8 mouse cellular contexts compared by ENCODE assay signal in the genomic region with DNA sequence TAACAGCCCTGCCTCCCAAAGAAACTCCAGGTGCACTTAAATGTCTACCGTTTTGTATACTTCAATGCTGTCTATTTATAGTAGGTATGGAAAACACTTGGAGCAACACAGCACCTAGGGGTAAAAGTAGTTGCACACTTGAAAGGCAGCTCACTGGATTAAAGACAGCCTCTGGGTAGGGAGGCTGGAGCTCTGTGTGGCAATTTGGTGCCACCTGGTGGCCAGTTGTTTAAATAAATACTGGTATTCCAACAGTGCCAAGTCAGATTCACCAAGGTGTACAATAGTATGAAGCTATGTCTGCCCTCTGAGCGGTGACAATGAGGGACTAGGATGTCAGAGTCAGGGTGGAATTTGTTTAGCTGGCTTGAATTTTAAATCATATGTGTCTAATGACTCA. TPM values are rescaled to one million over a fixed set of nuclear protein-coding genes. Genes with fewer than 3 reads are reported as not detected.
DNase-seq lines count a peak whose midpoint lies in the region; ATAC-seq and TF ChIP-seq lines count a peak whose summit lies in the region.

No protein-coding gene starts in this region.

- DNase-seq in ES-E14 (ENCODE audit: low read depth, low spot score), result peak; percentile 60
- peak; percentile 59 for DNase-seq in c-Kit-positive CD71-positive TER-119-negative erythroid progenitor cells, embryonic 14.5 days (ENCODE audit: low read depth)
- peak; percentile 82 for DNase-seq in forebrain, embryonic 11.5 days (ENCODE audit: low spot score)
- peak; percentile 89 for DNase-seq in layer of hippocampus, adult 11-12 months (ENCODE audit: low spot score)
- peak; percentile 88 for DNase-seq in lung, postnatal 10 days
- DNase-seq in retina, postnatal 1 day, result peak; percentile 85
- DNase-seq in thymus, postnatal 36 days, result peak; percentile 58 to 69

- ATAC-seq in forebrain, embryonic 11.5 days (replicated peaks; ENCODE audit: low FRiP score), result no peak
- ATAC-seq in hematopoietic stem cell, adult 5-6 weeks (replicated peaks in 1 of 2; ENCODE audit: insufficient read depth in 1 of 2, low FRiP score in 2 of 2, low TSS enrichment in 1 of 2, low read depth in 1 of 2, poor library complexity in 2 of 2, severe bottlenecking in 2 of 2), result peak; percentile 28 to 39; a peak in 2 of 4 replicates

- H3K27me3 ChIP-seq in forebrain, embryonic 11.5 days (ENCODE audit: control insufficient read depth, insufficient read depth, low read length), result no peaks in the 10 kb centered on the region

- H3K9me3 ChIP-seq in ES-E14 (ENCODE audit: control insufficient read depth, insufficient read depth, low read depth, low read length), result no peaks in the 10 kb centered on the region
- H3K9me3 ChIP-seq in forebrain, embryonic 11.5 days (ENCODE audit: control insufficient read depth, low read length), result no peaks in the 10 kb centered on the region

- no peak overlapping the region for H3K4me3 ChIP-seq in ES-E14 (ENCODE audit: insufficient read depth in 1 of 2, low read depth in 1 of 2, low read length in 2 of 2, poor library complexity in 1 of 2, severe bottlenecking in 1 of 2)
- H3K4me3 ChIP-seq in forebrain, embryonic 11.5 days (ENCODE audit: low read depth, low read length), result no peak overlapping the region

- H3K27ac ChIP-seq in ES-E14 (ENCODE audit: insufficient read depth, low read depth, low read length, poor library complexity, severe bottlenecking), result no peak overlapping the region
- H3K27ac ChIP-seq in forebrain, embryonic 11.5 days (ENCODE audit: low read depth, low read length), result no peak overlapping the region

- H3K9ac ChIP-seq in ES-E14 (ENCODE audit: insufficient read depth, low read depth, low read length, poor library complexity, severe bottlenecking), result no peak overlapping the region
- no peak overlapping the region for H3K9ac ChIP-seq in forebrain, embryonic 11.5 days (ENCODE audit: low read length)

- no peaks in the 10 kb centered on the region for H3K36me3 ChIP-seq in ES-E14 (ENCODE audit: control insufficient read depth, insufficient read depth, low read length, poor library complexity, severe bottlenecking)
- H3K36me3 ChIP-seq in forebrain, embryonic 11.5 days (ENCODE audit: control insufficient read depth, insufficient read depth, low read length), result no peaks in the 10 kb centered on the region

- H3K4me2 ChIP-seq in forebrain, embryonic 11.5 days (ENCODE audit: low read depth, low read length, severe bottlenecking), result no peak overlapping the region

- peaks cover 0 to under 1% of the 10 kb centered on the region in 2 experiments; a peak in 1 of 4 replicates for H3K4me1 ChIP-seq in ES-E14 (ENCODE audit: control insufficient read depth in 2 of 2, insufficient read depth in 2 of 2, low read length in 2 of 2, poor library complexity in 1 of 2)
- 0 out of 2 replicates have a peak, but pooled peaks cover 3% of the 10 kb centered on the region for H3K4me1 ChIP-seq in forebrain, embryonic 11.5 days (replicated peaks; ENCODE audit: control insufficient read depth, insufficient read depth, low read length)

- WGBS in forebrain, embryonic 11.5 days, result 28% methylated on average over 2 of the region's 2 CpGs

- in situ Hi-C loops in ES-E14 (cut with MboI; ENCODE audit: low sequenced_read_pairs in 2 of 2, unreplicated experiment in 2 of 2), result no loop called here

TF ChIP-seq in ES-E14, 5 proteins besides CTCF, POLR2A, EP300 and RAD21:
- TF ChIP-seq ZC3H11A (IDR thresholded peaks at IDR 0.05; ENCODE audit: borderline replicate concordance, low read depth, low read length) (peak; percentile 86), ZNF384 (IDR thresholded peaks at IDR 0.05; ENCODE audit: low read depth, low read length) (no peak)

RNA-seq across cellular contexts. Expression of a gene that starts 22.2 kb away (rescaled TPM):
- total RNA-seq in ES-E14 (2012; rRNA removed), result 5.4 and 9.2 TPM in 2 replicates
- polyA plus RNA-seq in forebrain, embryonic 11.5 days (2014; fragmentation: Nextera tagmentation; extraction: Ambion mirVana), result 17.7 and 19.5 TPM in 2 replicates
- 3.8 and 6.6 TPM in 2 replicates for total RNA-seq in hematopoietic stem cell, adult 5-6 weeks (2017)
